Mouse (Mus musculus): ENCODE measurements around the gene Tbx15.
"Not testable (repeated sequence)": the region's sequence is repeated elsewhere in the genome, so short reads cannot be mapped to it uniquely, and the experiment has no call there.

Tbx15 gene

DNA sequence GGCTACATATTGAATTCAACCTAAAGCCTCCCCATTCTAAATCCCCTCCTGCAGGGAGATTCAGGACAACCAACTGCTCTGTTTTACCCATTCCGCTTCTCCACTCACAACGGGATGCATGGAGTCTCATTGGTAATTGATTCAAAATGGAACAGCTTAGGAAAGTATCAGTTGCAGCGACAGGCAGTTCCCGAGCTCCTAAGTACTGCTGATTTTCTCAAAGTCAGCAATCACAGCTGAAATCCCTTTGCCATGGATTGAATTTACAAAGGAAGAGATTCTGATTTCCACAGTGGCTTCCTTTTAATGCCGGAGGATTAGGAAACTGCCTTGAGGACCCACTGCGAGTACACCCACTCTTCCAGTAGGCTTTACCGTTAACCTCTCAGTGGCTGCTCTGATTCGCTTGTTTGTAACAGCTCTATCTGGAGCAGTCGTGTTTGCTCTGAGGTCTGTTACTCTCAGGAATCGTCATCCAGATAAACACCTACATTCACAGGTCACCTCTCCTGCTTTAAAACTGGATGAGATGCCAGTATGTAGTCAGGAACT is 26.6 kb downstream of the Tbx15 start:
- no peak for DNase-seq (ENCODE audit: low read depth, low spot score)

DNA sequence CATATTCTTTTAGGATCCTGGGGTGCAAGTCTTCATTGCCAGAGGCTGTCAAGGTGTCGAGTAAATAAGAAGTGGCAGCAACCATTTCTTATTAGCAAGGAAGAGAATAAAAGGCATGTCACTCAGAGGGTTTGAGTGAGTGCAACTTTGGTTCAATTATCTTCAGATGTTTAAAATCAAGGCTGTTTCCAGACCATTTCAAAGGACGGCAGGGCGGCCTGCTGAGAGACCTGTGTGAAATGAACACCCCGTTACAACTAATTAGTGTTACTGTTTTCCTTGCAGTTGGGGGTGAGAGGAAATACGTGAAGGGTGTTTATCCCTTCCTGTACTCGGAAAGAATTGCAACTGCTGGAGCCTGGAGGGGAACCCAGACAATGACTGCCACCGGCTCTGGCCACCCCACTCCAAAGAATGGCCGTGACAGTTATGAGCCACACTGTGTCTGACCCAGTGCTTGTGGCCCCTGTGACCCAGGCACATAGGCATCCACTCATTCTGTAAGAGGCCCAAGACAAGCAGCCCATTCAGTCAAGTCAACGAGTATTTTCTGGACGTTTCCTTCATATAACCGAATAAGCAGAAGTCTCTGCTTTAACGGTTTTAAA is 37.9 kb downstream of the Tbx15 start:
- no peak for DNase-seq (ENCODE audit: low read depth, low spot score)

- no peak for DNase-seq (ENCODE audit: low read depth, low spot score)
These were observed 39.5 kb downstream of the Tbx15 start for GRCm38 (mm10) chr3:99279718-99280117.

- no peak for DNase-seq (ENCODE audit: low read depth, low spot score)
These were observed 41.3 kb downstream of the Tbx15 start for GRCm38 (mm10) chr3:99281453-99281852.

DNA sequence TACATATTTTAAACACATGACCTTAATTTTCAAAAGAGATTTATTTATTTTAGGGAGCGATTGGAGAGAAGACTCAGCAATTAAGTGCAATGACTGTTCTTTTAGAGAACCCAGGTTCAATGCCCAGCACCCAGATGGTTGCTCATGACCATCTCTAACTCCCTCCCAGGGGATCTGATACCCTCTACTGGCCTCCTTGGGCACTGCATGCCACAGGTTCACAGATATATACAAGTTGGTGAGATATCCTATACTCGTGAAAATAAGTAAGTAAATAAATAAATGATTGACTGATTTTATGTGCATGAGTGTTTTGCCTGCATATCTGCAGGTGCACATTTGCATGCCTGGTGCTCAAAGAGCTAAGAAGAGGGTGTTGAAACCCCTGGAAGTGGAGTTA is 48.1 kb downstream of the Tbx15 start:
- no peak for DNase-seq (ENCODE audit: low read depth, low spot score)

- DNase-seq (ENCODE audit: low read depth, low spot score): no peak
These were observed 50.0 kb downstream of the Tbx15 start for GRCm38 (mm10) chr3:99290064-99290702.

- no peak for DNase-seq (ENCODE audit: low read depth, low spot score)
These were observed 50.7 kb downstream of the Tbx15 start for GRCm38 (mm10) chr3:99290878-99291277.

DNA sequence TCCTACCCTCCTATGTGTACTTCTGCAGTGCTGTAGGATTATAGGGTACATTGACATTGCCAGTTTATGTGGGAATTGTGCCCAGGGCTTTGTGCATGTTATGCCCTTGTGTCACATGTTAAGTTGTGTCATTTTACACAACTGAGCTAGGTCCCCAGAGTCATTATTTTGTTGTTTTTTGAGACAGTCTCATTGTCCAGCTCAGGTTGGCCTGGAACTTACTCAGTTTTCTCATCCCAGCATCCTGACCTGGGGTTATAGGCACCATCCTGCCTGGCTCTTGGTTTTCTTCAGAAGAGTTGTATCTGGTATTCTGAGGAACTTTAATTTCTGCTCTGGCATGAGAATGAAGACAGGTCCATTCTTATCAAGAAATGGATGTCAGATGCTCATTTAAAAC is 51.2 kb downstream of the Tbx15 start:
- DNase-seq (ENCODE audit: low read depth, low spot score): no peak

GRCm38 (mm10) chr3:99292531-99292931 is 52.4 kb downstream of the Tbx15 start:
- no peak for DNase-seq (ENCODE audit: low read depth, low spot score)

GRCm38 (mm10) chr3:99294209-99294608 is 54.0 kb downstream of the Tbx15 start:
- not testable (repeated sequence) for DNase-seq (ENCODE audit: low read depth, low spot score)

GRCm38 (mm10) chr3:99295301-99295700 is 55.1 kb downstream of the Tbx15 start:
- no peak for DNase-seq (ENCODE audit: low read depth, low spot score)

DNA sequence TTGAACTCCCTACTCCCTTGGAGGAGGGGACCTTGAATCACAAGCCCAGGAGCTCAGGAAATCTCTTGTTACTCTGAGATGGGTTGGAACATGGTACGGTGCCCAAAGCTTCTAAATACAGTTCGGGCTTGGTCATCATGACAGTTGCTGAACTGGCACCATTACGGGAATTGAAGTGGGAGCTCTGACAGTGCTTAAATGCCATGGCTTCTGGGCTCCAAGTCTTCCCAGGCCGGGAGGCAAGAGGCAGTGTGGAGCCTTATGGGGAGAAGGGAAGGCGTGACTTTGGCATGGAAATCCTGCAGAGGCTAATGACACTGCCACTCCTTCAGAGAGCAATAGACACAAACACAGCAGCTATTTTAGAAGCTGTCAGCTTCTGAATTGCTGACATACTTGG is 56.0 kb downstream of the Tbx15 start:
- no peak for DNase-seq (ENCODE audit: low read depth, low spot score)

GRCm38 (mm10) chr3:99300846-99301245 is 60.7 kb downstream of the Tbx15 start:
- no peak for DNase-seq (ENCODE audit: low read depth, low spot score)

GRCm38 (mm10) chr3:99310877-99311276 is 70.7 kb downstream of the Tbx15 start:
- DNase-seq (ENCODE audit: low read depth, low spot score): no peak

DNA sequence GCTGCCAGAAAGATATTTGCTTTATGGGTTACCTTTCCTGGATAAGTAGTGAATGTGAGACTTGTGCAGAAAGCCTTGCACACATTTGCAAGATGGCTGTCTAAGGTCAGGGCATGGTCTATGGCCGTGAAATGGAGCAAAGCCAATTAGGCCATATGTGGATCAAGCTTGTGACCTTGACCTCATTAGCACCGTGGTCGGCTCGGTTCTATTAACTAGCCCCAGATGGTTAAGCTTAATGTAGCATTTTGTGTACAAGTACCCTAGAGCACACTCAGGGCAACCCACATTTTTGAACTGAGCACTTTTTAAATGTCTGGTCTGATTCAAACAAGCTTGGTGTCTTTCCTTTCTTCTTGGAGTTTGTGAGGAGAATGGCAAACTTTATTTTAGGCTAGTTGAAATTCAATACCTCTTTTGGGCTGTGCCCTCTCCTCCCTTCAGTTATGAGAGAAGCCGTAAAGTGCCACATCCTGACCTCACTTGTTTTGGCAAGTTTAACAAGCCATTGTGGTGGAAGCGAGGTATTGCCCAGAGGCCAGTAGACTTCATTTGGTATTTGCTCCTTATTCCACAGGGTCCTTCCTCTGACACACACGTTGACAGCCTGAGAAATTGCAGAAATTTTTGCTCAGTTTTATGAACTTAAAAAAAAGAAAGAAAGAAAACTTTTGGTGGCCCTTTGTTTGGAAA is 71.9 kb downstream of the Tbx15 start:
- DNase-seq (ENCODE audit: low read depth, low spot score): no peak

DNA sequence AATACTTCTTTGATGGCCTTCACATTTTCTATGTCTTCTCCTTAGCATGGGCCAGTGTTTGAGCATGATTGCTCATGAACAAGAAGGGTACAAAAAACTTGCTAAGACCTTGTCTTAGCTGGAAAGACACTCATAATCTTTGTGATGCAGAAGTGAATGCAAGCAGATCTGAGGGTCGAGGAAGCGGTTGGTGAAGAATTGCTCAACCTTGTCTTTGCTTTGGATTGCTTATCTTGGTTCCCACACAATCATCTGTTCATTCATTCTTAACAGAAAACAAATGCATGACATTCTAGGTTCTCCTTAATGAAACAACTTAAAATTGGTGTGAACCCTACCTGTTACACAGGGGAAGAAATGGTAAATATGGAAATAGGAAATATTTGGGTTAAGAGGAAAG is 82.2 kb downstream of the Tbx15 start:
- no peak for DNase-seq (ENCODE audit: low read depth, low spot score)

DNA sequence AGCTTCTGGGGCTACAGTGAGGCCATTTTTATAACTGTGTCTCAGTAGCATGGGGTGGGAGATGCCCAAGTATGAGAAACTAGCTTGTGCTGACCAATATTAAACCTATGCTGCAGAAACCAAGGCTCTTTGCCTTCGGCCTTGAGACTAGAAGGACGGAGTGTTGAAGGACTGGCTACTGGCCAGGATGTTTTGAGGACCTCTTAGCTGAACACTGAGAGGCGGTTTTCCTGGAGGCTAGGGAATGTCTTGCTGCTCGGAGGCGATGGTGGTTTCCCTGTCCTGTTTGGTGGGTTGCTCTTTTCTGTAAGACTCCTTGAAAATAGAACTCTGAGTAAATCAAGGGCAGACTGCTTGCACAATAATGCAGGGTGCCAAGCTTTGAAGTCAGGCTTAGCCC is 89.1 kb downstream of the Tbx15 start:
- DNase-seq (ENCODE audit: low read depth, low spot score): no peak

- DNase-seq (ENCODE audit: low read depth, low spot score): no peak
These were observed 90.9 kb downstream of the Tbx15 start for GRCm38 (mm10) chr3:99331086-99331485.

DNA sequence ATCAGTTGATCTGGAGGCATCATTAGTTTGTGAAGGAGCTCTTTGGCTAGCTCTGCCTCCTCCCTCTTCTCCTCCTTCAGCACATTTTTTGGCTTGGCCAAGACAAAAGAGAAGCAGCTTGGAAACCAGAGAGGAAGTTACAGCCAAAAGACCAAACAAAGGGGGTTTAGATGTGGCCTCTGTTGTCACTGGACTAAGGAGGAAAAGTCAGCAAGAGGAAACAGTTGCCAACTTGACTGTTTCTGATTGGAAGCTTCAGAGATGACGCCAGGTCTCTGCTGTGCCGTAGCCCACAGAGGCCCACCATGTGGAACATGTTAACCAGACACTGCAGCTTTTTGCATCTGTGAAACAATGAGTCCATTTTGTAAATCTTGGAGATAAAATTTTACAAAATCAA is 96.7 kb downstream of the Tbx15 start:
- DNase-seq (ENCODE audit: low read depth, low spot score): no peak

GRCm38 (mm10) chr3:99338756-99339155 is 98.6 kb downstream of the Tbx15 start:
- no peak for DNase-seq (ENCODE audit: low read depth, low spot score)

DNA sequence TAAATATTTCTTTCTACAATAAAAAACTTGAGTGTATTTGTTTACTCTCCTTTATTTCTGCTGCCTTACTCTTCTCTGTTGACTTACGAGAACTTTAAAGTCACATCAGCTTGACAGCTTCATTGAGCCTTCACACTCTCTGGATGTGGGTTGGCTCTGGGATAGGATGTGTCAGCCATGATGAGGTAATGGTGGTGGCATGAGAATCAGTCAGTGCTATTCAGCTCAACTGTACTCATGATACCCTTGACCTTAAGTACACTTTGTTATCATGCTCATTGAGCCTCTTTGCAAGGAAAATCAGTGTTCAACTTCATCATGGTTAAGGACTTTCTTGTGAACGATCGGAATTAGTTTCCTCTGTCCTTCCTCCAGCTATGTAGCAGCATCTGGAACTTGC is 99.8 kb downstream of the Tbx15 start:
- DNase-seq (ENCODE audit: low read depth, low spot score): no peak

GRCm38 (mm10) chr3:99379616-99380250 is 139.6 kb downstream of the Tbx15 start:
- DNase-seq (ENCODE audit: low read depth, low spot score): no peak
